20 mouse cellular contexts compared by ENCODE assay signal in genomic region chr13:88806269-88806668, GRCm38 (mm10). TPM values are rescaled to one million over a fixed set of nuclear protein-coding genes. Genes with fewer than 3 reads are reported as not detected.
"Had no signal": no experiment of that assay in that cellular context is flagged by ENCODE, and none has a peak within 500 bp of the region (broad histone marks: within the 10 kb centered on the region; RNA-seq: fewer than 3 reads in every experiment).

No protein-coding gene starts in this region.

- H3K4me1 ChIP-seq: midbrain, embryonic 10.5 days; midbrain, embryonic 12.5 days; neural tube, embryonic 13.5 days; neural tube, embryonic 15.5 days; stomach, embryonic 15.5 days had no signal

- DNase-seq: lung, adult 18-20 months; lung, postnatal 14 days; midbrain, embryonic 14.5 days; retina, postnatal 1 day; right cerebral cortex, adult 18-20 months; right cerebral cortex, postnatal 25 days; right cerebral cortex, postnatal 4 days; spleen, adult 18-20 months; thymus, adult 2 months; thymus, postnatal 25 days; thymus, postnatal 4 days had no signal

- H3K9ac ChIP-seq: liver, embryonic 14.5 days; midbrain, embryonic 12.5 days; neural tube, embryonic 13.5 days; neural tube, embryonic 15.5 days; stomach, embryonic 15.5 days had no signal

- H3K27ac ChIP-seq: liver, embryonic 14.5 days; midbrain, embryonic 10.5 days; midbrain, embryonic 12.5 days; neural tube, embryonic 13.5 days; neural tube, embryonic 15.5 days; stomach, embryonic 15.5 days; stomach, postnatal 0 days had no signal

- H3K27me3 ChIP-seq: midbrain, embryonic 12.5 days; neural tube, embryonic 13.5 days; neural tube, embryonic 15.5 days; stomach, embryonic 15.5 days had no signal

- H3K4me2 ChIP-seq: midbrain, embryonic 12.5 days; neural tube, embryonic 13.5 days; neural tube, embryonic 15.5 days; stomach, embryonic 15.5 days had no signal

- H3K9me3 ChIP-seq: midbrain, embryonic 10.5 days; midbrain, embryonic 12.5 days; neural tube, embryonic 13.5 days; neural tube, embryonic 15.5 days; stomach, embryonic 15.5 days had no signal

- H3K4me3 ChIP-seq: midbrain, embryonic 10.5 days; midbrain, embryonic 12.5 days; neural tube, embryonic 13.5 days; neural tube, embryonic 15.5 days; stomach, embryonic 15.5 days had no signal

- H3K36me3 ChIP-seq: midbrain, embryonic 10.5 days; midbrain, embryonic 12.5 days; neural tube, embryonic 13.5 days; neural tube, embryonic 15.5 days; stomach, embryonic 15.5 days had no signal

- ATAC-seq: midbrain, embryonic 16.5 days had no signal

RNA-seq across cellular contexts. Expression of gene Edil3, which starts 15.0 kb away (rescaled TPM):
- total RNA-seq: megakaryocyte-erythroid progenitor cell, adult 5-6 weeks had no signal
- polyA plus RNA-seq: thymus, adult 2 months had no signal
